Mouse (Mus musculus) mouse trophoblast stem cell (cell line): Measurements from ENCODE around the gene Mrtfb.

ENCODE experiments used
- in situ Hi-C, 2 experiments: fragments of 300-500 bp; cut with MseI, MboI; formaldehyde crosslinking; loops; 2 replicates in 1 of 2; 3 replicates in 1 of 2; pipeline ENCODE4 v1.15.1; 2025

The Mrtfb gene

DNA sequence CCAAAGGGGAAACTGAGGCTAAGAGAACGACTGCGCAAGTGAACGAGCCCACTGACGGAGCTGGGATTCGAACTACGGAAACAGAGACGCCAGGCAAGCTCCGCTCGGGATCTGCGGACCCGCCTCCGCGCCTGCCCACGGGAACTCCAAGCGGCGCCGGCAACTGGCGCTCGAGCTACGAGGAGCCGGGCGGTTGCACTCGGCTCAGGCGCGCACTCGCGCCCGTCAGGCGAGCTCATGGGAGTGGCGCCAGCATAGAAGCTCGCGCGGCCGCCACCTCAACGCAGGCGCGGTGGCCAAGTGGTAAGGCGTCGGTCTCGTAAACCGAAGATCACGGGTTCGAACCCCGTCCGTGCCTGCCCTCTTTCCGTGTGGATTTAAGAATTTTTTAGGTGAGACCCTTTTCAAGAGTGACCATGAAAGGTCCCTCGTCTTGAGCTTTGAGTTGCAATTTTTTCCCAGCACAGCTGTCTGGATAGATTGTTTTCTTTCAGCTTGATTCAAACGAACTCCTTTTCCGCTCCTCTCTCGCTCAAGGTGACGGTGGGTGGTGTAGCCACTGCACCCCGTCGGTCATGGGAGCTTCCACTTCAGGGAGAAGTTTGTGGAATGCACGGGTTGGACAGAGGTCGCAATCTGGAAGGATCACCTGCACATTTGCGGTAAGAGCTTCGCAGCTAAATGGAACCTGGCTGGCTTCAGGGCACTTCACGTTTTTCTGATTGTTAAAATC, 180.9 kb downstream of the Mrtfb start:
- in situ Hi-C loops = no loop called here

DNA sequence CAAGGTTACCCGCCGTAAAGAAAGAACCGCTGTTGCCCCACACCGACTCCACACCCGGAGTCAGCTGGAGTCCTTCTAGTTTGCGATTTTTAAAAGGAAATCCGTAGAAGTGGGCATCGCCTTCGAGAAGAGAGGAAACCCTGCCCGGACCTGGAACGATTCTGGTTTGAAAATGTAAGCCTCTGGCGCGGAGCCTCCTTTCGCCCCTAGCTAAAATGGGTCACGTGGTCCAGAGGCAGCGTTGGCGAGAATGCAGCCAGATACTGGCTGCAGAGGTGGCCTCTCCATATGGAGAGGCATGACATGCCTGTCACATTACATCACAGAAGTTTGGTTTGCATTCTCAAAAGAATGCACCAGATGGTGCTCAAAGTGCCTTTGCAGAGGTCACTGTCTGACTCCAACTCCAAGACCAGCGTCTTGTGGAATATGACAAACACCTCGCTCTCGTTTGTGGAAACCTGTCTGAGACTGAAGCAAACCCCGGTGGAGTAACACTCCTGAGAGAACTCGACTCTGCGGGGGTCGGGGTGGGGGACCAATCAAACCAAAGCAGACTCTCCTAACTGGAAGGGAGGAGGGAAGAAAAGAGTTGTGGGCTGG, 181.6 kb downstream of the Mrtfb start:
- in situ Hi-C loops = no loop called here

DNA sequence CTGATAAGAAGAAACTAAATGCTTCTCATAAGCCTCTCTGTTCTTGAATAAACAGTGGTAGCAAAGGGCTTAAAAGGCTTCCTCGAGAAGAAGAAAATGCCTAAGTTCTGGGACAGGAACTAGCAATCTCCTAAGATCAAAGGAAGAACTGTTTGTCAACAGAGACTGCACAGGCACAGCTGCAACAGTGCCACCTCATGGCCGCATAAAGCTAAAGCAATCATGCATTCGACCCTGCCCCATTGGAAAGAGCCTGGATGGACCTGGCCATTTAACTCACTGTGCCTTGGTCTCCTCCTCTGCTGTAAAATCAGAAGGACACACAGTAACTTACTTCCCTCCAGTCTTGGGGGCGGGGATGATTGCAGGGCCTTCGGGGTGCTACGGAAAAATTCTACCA, 184.2 kb downstream of the Mrtfb start:
- in situ Hi-C loops = no loop called here

DNA sequence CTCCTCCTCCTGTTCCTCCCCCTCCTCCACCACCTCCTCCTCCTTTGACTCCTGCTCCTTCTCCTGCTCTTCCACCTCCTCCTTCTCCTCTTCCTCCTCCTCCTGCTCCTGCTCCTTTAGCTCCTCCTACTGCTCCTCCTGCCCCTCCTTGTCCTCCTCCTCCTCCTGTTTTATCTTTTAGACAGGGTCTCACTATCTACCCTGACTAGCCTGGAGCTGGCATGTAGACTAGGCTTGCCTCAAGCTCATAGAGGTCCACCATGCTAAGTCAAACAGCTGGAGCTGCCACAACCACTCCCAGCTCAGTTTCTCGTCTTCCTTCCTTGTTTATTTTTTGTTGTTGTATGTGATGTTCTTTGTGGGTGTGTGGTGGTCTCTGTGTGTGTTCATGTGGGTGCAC, 187.5 kb downstream of the Mrtfb start:
- in situ Hi-C loops = no loop called here

DNA sequence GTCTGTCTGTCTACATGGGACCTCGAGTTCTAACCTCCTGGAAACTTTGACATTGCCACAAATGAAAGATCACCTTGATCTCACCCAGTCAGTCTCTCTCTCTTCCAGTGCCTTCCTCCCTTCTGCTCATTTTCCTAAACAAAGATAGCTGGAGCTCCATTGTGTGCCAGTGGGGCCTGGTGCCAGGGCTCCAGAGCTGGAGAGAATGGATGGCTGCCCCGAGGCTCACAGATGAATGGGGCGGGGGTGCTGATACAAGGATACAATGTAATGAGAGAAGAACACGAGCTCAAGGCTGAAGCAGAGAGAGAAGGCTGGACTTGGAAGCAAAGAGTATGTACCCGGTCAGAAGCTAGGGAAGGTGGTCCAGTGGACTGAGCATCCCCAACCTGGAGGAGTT, 189.2 kb downstream of the Mrtfb start:
- in situ Hi-C loops = no loop called here

DNA sequence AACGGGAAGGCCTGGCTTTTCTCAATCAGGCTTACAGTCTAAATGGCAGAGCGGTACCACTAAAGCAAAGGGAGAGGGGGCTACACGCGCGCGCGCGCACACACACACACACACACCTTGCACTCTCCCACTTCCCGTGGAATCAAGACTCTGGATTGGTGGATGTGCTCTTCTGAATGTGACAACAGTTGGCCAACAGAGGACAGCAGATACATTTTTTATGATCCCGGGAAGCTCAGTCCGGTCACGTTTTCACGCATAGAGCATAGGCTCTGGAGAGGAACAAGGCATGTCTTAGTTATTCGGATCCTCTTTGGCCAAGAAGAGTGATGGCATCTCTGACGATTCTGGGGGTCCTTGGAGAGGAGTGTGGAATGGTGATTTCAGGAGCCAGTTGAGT, 190.2 kb downstream of the Mrtfb start:
- in situ Hi-C loops = no loop called here

DNA sequence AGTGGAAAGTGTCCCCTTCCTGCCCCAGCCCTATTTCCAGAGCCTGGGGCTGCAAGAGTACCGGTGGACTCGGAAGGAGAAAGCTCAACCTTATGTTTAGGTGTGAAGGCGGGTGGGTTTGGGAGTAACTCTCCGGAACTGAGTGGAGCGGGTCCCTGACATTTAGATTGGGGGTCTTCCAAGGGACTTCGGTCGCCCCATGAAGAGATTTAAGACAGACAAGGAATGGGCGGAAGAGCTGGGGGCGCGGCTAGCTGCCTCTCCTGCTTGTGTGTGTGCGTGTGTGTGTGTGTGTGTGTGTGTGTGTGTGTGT, 190.6 kb downstream of the Mrtfb start:
- in situ Hi-C loops = no loop called here

DNA sequence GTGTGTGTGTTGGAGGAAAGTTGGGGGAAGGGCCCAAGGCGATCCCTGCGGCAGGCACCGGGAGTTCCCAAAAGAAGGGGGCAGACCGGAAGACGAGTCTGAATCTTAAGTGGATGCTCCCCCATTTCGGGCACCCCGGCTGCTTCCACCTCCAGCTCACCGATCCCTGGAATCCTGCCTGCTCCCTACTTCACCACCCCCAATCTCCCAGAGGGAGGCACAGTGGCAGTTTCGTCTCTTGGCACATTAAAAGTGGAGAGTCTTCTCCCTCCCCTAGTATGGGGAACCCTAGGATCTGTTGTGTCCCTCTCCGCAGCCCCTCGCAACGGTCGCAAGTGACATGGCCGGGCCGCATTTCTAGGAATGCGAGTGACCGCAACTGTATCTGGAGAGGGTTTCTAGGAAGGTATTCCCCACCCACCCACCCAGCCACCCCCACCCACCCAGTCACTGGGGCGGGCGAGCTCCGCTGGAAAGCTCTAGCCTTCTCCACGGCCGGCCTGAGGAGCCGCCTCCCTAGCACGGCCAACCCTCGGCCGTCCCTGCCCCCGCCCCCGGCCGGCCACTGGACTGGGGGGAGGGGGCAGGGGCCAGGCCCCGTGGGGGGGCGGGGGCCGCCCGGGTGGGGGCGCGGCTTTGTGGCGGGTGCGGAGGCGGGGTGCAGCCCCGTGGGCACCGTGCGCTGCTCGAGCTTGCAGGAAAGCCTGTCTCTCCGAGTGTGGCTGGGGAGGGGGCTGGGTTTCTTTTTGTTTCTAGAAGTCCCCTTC, 191.2 kb downstream of the Mrtfb start:
- in situ Hi-C loops = no loop called here

DNA sequence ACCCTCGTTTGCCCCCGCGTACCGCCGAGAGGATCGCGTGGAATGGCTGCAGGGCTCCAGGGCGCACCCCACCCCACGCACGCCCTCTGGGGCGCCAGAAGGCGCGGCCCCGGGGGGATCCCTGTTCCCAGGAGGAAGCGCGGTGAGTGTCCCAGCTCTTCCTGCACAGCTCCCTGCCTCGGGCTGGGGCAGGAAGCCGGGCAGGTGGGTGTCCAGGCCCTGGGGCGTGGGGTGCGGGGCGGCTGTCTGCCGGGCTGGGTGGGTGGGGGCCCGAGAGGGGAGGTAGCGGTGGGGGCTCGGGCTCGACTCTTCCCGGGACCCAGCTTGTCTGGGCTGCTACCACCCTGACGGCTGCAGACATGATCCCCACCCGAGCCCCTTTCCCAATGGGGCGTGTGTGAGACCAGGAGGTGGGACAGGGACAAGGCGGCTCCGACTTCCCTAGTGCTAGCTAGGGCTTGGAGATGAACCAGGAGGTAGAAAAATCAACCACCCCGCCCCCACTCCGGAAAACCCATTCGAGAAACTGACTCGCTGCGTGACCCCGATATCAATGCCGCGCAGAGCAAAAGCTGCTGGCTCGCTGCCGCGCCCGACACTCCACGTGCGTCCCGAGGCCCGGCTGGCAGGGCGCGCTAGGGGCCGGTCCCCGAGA, 191.9 kb downstream of the Mrtfb start:
- in situ Hi-C loops = no loop called here

DNA sequence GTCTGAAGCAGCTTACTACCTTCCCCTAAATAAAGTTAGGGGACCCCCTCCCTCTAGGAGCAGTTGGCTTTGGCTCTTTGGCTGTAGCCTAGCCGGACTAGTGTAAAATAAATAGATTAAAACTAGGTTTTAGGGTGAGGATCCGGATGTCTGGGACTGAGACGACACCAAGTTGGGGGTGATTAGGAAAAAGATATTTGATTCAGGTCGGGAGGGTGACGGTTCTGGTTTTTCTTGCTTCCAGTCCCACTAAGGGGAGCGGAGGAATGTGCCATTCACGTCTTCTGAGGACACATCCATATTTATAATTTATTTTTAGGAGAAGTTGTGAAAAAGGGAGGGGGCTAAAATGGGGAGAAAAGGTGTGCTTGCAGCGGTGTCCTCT, 192.4 kb downstream of the Mrtfb start:
- in situ Hi-C loops = no loop called here

DNA sequence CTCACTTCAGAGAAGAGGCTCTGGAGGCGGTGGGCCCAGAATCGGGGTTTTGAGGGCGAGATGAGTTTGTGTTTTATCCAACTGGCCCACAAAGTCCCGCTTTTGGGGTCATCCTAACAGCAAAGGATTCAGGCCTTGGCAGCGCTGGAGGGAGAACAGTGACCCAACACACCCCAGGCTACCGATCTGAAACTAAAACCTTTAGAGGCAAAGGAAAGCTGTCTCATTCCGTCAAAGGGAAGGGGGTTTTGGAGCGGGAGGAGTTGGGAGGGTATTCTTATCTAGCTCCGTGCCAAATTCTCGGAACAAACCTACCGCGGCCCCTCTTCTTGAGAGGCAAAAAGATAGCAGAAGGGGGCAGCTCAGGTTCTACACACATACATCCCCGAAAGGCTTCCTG, 193.2 kb downstream of the Mrtfb start:
- in situ Hi-C loops = no loop called here

DNA sequence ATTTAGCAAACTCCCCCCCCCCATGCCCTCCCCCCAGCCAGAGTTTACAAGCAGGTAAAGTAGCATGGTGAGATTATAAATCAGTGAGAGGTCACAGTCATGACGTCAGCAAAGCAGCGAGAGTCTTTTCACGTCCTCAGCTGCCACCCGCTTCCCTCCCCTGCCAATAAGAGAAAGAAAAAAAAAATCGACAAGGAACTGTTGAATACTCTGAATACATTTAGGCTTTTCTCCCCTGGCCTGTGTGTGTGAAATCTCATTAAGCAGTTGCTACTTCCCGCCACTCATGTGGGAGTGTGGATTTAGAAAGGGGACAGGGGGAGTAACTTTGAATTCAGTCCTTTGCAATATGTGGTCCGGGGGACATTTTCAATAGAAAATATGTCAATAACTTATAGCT, 194.6 kb downstream of the Mrtfb start:
- in situ Hi-C loops = no loop called here

DNA sequence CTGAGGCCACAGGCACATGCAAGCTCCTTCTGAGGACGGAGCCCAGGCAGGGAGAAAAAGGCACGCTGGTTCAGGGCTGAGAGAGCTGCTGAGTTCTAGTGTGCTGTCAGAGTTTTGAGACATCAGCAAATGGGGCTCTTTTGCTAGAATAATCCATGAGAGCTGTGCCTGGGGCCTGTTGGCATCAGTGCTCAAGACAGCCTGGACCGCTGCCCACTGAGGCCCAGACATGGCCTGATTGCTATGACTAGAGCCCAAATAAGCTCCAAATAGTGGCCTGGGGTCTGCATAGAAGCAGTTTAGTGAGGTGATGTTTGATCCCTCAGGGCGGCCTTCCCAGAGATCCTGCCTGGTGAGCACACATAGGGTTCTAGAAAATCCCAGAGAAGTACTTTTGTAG, 195.7 kb downstream of the Mrtfb start:
- in situ Hi-C loops = no loop called here

DNA sequence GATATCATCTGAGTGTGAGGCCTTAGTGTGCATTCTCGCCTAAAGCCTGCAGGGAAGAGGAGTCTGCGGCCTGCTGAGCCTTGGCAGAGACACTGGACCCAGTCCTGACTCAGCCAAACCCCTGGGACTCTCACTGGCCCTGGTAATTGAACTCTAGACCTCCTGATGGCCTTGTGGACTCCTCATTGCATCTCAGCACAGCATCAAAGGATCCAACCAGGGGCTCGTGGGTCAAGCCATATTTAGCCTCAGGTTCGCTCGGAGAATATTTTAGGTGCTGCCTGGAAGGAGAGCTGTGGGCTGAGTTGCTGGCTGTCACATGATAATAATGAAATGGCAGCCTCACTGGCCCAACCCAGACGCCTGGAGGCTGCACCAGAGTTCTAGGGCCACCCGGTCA, 196.4 kb downstream of the Mrtfb start:
- in situ Hi-C loops = no loop called here

DNA sequence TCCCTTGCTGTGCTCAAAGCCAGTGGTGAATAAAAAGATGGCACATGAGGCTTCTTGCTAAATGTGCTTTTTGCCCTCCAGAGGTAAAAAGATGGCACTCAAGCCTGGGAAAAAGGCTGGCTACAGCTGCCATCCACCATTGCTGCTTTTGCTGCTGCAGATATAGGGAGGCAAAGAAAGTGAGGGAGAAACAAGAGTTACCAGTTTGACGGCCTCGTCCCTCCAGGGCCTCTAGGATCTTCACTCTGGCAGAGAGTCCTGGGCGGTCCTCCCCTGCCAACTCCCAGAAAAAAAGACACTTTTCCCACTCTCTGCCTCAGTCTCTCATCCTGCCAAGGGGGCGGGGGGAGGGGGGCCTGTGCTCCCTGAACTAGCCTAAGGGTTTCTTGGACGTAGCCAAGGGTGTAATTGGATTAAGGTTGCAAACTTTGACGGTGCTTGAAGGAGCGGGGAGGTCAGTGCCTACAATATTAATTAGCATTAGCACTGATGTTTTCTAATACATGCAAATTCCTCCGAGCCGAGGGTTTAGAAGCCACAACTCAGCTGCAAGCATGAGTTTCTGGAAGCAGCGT, 197.8 kb downstream of the Mrtfb start:
- in situ Hi-C loops = no loop called here

DNA sequence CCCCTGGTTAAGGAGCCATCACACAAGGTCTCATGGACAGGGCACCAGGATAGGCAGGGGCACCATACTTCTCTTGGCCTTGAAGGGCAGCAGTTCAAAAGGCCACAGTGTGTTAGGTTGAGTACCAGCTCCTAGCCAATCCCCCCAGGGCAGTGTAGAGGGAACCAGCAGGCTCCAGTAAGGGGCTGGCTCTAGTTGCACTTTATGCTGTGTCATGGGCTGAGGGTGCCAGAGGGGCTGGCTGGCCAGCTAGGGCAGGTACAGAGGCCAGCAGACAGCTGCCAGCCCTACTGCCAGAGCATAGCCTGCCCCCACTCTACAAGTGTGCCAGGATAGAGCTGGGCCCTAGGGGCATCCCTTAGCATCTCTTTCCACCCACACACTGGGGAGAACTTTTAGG, 199.3 kb downstream of the Mrtfb start:
- in situ Hi-C loops = no loop called here

DNA sequence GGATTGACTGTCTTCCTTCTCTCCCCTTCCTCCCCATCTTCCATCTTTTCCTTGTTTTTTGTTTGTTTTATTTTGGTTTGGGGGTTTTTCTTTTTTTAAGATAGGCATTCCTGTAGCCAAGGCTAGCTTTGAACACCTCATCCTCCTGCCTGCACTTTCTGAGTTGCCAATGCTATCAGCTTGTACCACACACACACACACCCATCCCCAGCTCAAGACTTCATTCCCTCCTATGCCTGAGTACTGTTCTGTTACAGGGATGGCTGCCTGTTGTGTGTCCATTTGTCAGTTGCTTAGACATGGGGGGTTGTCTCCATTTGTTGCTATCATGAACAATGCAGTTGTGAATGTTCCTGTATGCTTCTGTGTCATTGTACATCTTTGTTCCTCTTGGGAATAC, 202.3 kb downstream of the Mrtfb start:
- in situ Hi-C loops = no loop called here

DNA sequence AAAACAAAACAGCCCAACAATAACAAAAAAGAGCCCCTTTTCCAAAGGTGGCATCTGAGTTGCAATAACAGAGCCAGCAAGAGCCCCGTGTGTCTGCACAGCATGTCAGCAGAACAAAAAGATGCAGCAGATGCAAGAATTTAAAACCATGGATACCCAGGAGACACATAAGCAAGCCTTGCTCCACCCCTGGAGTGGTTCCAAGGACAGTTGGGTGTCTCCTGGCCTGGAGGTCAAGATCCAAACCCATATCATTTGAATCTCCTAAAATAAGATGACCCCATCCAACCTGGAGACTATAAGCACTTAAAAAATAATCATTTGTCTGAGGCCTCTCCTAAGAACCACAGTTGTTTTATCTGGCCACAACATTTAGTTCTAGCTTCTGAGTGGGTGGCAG, 203.8 kb downstream of the Mrtfb start:
- in situ Hi-C loops = no loop called here

DNA sequence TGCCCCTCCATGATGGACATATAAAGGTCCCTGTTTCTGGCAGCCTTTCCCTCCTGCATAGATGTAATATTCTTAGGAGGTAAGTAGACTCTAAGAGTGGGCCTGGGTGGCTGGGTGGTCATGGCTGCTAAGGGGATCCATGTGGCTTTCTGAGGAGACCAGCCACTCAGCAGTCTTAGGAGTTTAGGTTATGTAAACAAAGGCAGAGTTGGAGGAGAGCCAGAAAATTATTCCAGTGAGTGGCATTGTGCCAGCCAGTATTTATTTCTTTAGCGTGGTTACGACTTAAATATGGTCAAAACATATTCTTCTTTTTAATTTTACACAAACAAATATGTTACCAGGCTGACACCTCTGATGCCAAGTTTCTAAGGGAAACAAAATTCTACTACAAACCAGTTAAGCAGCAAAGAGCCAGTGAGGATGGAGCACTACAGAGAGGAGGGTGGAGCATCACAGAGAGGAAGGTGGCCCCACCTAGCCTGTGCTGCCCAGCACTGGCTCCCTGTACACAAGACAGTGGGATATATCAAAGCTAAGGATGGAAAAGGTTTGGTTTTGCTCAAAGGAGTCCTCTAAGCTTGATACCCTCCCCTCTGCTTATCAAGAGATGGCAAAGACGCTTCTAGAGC, 204.6 kb downstream of the Mrtfb start:
- in situ Hi-C loops = no loop called here

DNA sequence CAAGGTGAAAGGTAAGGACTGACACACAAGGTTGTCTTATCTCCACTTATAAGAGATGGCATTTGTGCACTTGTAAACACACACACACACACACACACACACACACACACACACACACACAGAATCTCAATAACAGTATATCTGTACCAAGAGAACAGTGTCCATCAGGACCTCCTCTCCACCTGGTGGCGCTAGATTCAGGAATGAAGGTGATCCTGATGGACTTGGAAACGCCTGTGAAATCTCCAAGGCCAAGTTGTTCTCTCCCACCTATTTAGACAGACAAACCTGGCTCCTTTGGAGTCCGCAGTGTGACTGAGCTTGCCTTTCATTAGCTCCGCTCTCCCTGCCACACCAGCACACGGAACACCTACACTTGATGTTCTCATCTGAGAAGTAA, 208.4 kb downstream of the Mrtfb start:
- in situ Hi-C loops = no loop called here
